Mouse (Mus musculus) lung, adult 2 months (tissue): ENCODE results near the gene Slc38a10.

ENCODE experiments used
- CTCF ChIP-seq: fragments of 200-500 bp; IDR thresholded peaks from 2 replicates; pipeline ENCODE4 v1.5.1; 2011; ENCODE audit warnings: mild to moderate bottlenecking, low read length, control low read depth; ENCODE audit not compliant: insufficient read depth
- POLR2A ChIP-seq: fragments of 200-500 bp; IDR thresholded peaks from 2 replicates; pipeline ENCODE4 v1.6.1; 2011; ENCODE audit warnings: low read depth, mild to moderate bottlenecking, control low read depth, low read length, borderline replicate concordance; ENCODE audit errors: extremely low read depth

GRCm38 (mm10) chr11:120158828-120159227 lies 7.7 kb upstream of the Slc38a10 start:
- no peak for TF ChIP-seq POLR2A
- TF ChIP-seq CTCF, result no peak
